Mouse (Mus musculus) embryonic stem cell, embryonic (primary cell): ENCODE measurements around the gene Shoc2.

Source experiments
- CTCF ChIA-PET, 4 experiments: fragments of 300-600 bp in 2 of 4; fragments of 350-600 bp in 2 of 4; sonication (Branson Sonifier 250); formaldehyde crosslinking; loops; one replicate each; lab custom pipeline; 2022; ENCODE audit warnings: inconsistent platforms in 2 of 4; lab: Charles Lee
- POLR2A ChIA-PET, 4 experiments: fragments of 300-600 bp in 2 of 4; fragments of 350-600 bp in 2 of 4; sonication (Branson Sonifier 250); formaldehyde crosslinking; loops; one replicate each; lab custom pipeline; 2022; ENCODE audit warnings: antibody characterized with exemption in 4 of 4, inconsistent platforms in 1 of 4; lab: Charles Lee

The Shoc2 gene

GRCm38 (mm10) chr19:54044507-54045371 is 100.6 kb downstream of the Shoc2 start:
- POLR2A ChIA-PET: interaction anchor here in 3 of 4 experiments (0.6 to 2.5 kb wide), 6 partner anchors 10 to 1164 kb away, joined by 3 to 12 read pairs (median 3); no protein-coding TSS in a partner anchor
- CTCF ChIA-PET: interaction anchor here (0.5 to 4.0 kb wide), 18 partner anchors 33 to 1162 kb away, joined by 3 to 15 read pairs (median 4); no protein-coding TSS in a partner anchor

GRCm38 (mm10) chr19:54045412-54045811 is 101.3 kb downstream of the Shoc2 start:
- ChIA-PET CTCF (interaction anchor here (0.5 to 4.0 kb wide), 16 partner anchors 34 to 1161 kb away, joined by 3 to 15 read pairs (median 4); no protein-coding TSS in a partner anchor), POLR2A (interaction anchor here in 3 of 4 experiments (0.6 to 2.5 kb wide), 8 partner anchors 9 to 1163 kb away, joined by 3 to 12 read pairs (median 3); no protein-coding TSS in a partner anchor)

GRCm38 (mm10) chr19:54045931-54046683 is 102.0 kb downstream of the Shoc2 start:
- CTCF ChIA-PET: interaction anchor here in 3 of 4 experiments (0.5 to 4.0 kb wide), 7 partner anchors 202 to 1160 kb away, joined by 3 to 15 read pairs (median 7); no protein-coding TSS in a partner anchor
- POLR2A ChIA-PET: interaction anchor here in 3 of 4 experiments (0.7 to 2.5 kb wide), 7 partner anchors 8 to 1162 kb away, joined by 3 to 12 read pairs (median 3); no protein-coding TSS in a partner anchor

- ChIA-PET CTCF (interaction anchor here in 2 of 4 experiments (0.5 to 4.0 kb wide), 3 partner anchors 652 to 1014 kb away, joined by 3 to 15 read pairs (median 10); no protein-coding TSS in a partner anchor), POLR2A (interaction anchor here in 2 of 4 experiments (0.5 to 2.5 kb wide), 3 partner anchors 8 to 197 kb away, joined by 3 to 12 read pairs (median 4); no protein-coding TSS in a partner anchor)
Measured at GRCm38 (mm10) chr19:54046684-54047070, 102.6 kb downstream of the Shoc2 start.

GRCm38 (mm10) chr19:54047386-54048050 is 103.4 kb downstream of the Shoc2 start:
- POLR2A ChIA-PET: interaction anchor here in 1 of 4 experiments (0.5 kb wide), 1 partner anchor 67 kb away, joined by 4 read pairs; no protein-coding TSS in a partner anchor
- CTCF ChIA-PET: interaction anchor here in 2 of 4 experiments (0.8 to 4.0 kb wide), 2 partner anchors 1013 to 1159 kb away, joined by 4 to 15 read pairs; no protein-coding TSS in a partner anchor

GRCm38 (mm10) chr19:54048161-54048885 is 104.2 kb downstream of the Shoc2 start:
- CTCF ChIA-PET: no interaction called here
- POLR2A ChIA-PET: interaction anchor here in 2 of 4 experiments (0.5 to 2.2 kb wide), 4 partner anchors 10 to 74 kb away, joined by 3 to 8 read pairs (median 3); no protein-coding TSS in a partner anchor

- ChIA-PET POLR2A (interaction anchor here in 1 of 4 experiments (0.5 kb wide), 1 partner anchor 36 kb away, joined by 4 read pairs; no protein-coding TSS in a partner anchor), CTCF (interaction anchor here in 2 of 4 experiments (0.6 to 0.7 kb wide), 2 partner anchors 274 to 1789 kb away, joined by 5 to 10 read pairs; no protein-coding TSS in a partner anchor)
Measured at GRCm38 (mm10) chr19:54051651-54052050, 107.5 kb downstream of the Shoc2 start.

- ChIA-PET CTCF (interaction anchor here in 1 of 4 experiments (0.5 kb wide), 1 partner anchor 110 kb away, joined by 3 read pairs; no protein-coding TSS in a partner anchor), POLR2A (interaction anchor here in 2 of 4 experiments (0.6 to 3.1 kb wide), 2 partner anchors 10 to 206 kb away, joined by 3 to 12 read pairs; no protein-coding TSS in a partner anchor)
Measured at GRCm38 (mm10) chr19:54055845-54056244, 111.7 kb downstream of the Shoc2 start.

- POLR2A ChIA-PET: interaction anchor here in 1 of 4 experiments (1.9 kb wide), 1 partner anchor 19 kb away, joined by 8 read pairs; no protein-coding TSS in a partner anchor
- CTCF ChIA-PET: no interaction called here
Measured at GRCm38 (mm10) chr19:54068447-54068846, 124.3 kb downstream of the Shoc2 start.

- ChIA-PET CTCF (no interaction called here), POLR2A (interaction anchor here in 2 of 4 experiments (0.6 to 1.2 kb wide), 2 partner anchors 44 to 211 kb away, joined by 3 read pairs; no protein-coding TSS in a partner anchor)
Measured at GRCm38 (mm10) chr19:54070521-54070920, 126.4 kb downstream of the Shoc2 start.

- ChIA-PET CTCF (no interaction called here), POLR2A (no interaction called here)
Measured at GRCm38 (mm10) chr19:54072233-54072800, 128.2 kb downstream of the Shoc2 start.

GRCm38 (mm10) chr19:54076362-54077349 is 132.6 kb downstream of the Shoc2 start:
- CTCF ChIA-PET: interaction anchor here in 1 of 4 experiments (0.7 kb wide), 1 partner anchor 1166 kb away, joined by 5 read pairs; no protein-coding TSS in a partner anchor
- POLR2A ChIA-PET: interaction anchor here in 3 of 4 experiments (0.5 to 0.7 kb wide), 3 partner anchors 11 to 992 kb away, joined by 3 read pairs; no protein-coding TSS in a partner anchor

GRCm38 (mm10) chr19:54081303-54081702 is 137.2 kb downstream of the Shoc2 start:
- ChIA-PET POLR2A (no interaction called here), CTCF (no interaction called here)

GRCm38 (mm10) chr19:54081716-54082165 is 137.6 kb downstream of the Shoc2 start:
- POLR2A ChIA-PET: no interaction called here

More at GRCm38 (mm10) chr19:54081716-54082165, 137.6 kb downstream of the Shoc2 start:
- CTCF ChIA-PET: no interaction called here
